Mouse (Mus musculus) forebrain, postnatal 0 days (tissue): ENCODE data around the gene Spcs2. TPM values are rescaled to one million over a fixed set of nuclear protein-coding genes. Genes with fewer than 3 reads are reported as not detected.

ENCODE experiments used
- ATAC-seq: fragments of 200-750 bp; cut with Nextera tagmentation; 2 replicates; pipeline ENCODE4 v1.8.0; 2017; ENCODE audit warnings: mild to moderate bottlenecking, moderate library complexity
- DNase-seq: peaks from one replicate; pipeline ENCODE4 v3.0.0-alpha.2; 2015
- H3K27ac ChIP-seq: fragments of 300-500 bp; sonication (generic); 2 replicates; pipeline ENCODE4 v1.5.1; 2014; ENCODE audit warnings: low read depth, mild to moderate bottlenecking, antibody characterized with exemption, low read length, moderate library complexity, mixed read lengths
- H3K27me3 ChIP-seq: fragments of 300-500 bp; sonication (generic); 2 replicates; pipeline ENCODE4 v1.6.1; 2014; ENCODE audit warnings: mild to moderate bottlenecking, low read length, mixed read lengths; ENCODE audit not compliant: insufficient read depth
- H3K36me3 ChIP-seq: fragments of 300-500 bp; sonication (generic); 2 replicates; pipeline ENCODE4 v1.6.1; 2014; ENCODE audit warnings: mild to moderate bottlenecking, moderate library complexity; ENCODE audit not compliant: insufficient read depth
- H3K4me1 ChIP-seq: fragments of 300-500 bp; sonication (generic); 2 replicates; pipeline ENCODE4 v1.6.1; 2014; ENCODE audit warnings: antibody characterized with exemption; ENCODE audit not compliant: insufficient read depth
- H3K4me2 ChIP-seq: fragments of 300-500 bp; sonication (generic); 2 replicates; pipeline ENCODE4 v1.6.1; 2014; ENCODE audit warnings: low read depth, mild to moderate bottlenecking, moderate library complexity
- H3K4me3 ChIP-seq: fragments of 300-500 bp; sonication (generic); 2 replicates; pipeline ENCODE4 v1.5.1; 2014; ENCODE audit warnings: low read depth, low read length, mixed read lengths
- H3K9ac ChIP-seq: fragments of 300-500 bp; sonication (generic); 2 replicates; pipeline ENCODE4 v1.6.1; 2014; ENCODE audit warnings: mild to moderate bottlenecking
- H3K9me3 ChIP-seq: fragments of 300-500 bp; sonication (generic); 2 replicates; pipeline ENCODE4 v1.6.1; 2016; ENCODE audit warnings: low read length
- CTCF ChIP-seq: sonication (generic); IDR thresholded peaks from 2 replicates; pipeline ENCODE4 v1.5.1; 2016; ENCODE audit warnings: antibody characterized with exemption, control low read depth, low read depth
- WGBS: fragments of 180-500 bp; shearing (Covaris S2); extraction: QIAGEN DNeasy Blood & Tissue Kit; methylation state at CpG from one replicate; pipeline ENCODE4 v1.1.7; 2014; 5-methylcytosine and 5-hydroxymethylcytosine counted together
- polyA plus RNA-seq: library from polyadenylated mRNA; unstranded; fragments of >200 nt; fragmentation: Nextera tagmentation; extraction: Ambion mirVana; gene quantifications from 2 replicates; pipeline ENCODE4 v1.2.1, GENCODE M21; 2015
- total RNA-seq: library from RNA; depleted of rRNA; stranded (reverse); fragments of >200 nt; gene quantifications from 2 replicates; pipeline ENCODE4 v1.2.3, GENCODE M21; 2014

Gene Spcs2
- total and polyA plus RNA-seq, 2 experiments from 2014 or later, result 123 to 257 TPM

DNA sequence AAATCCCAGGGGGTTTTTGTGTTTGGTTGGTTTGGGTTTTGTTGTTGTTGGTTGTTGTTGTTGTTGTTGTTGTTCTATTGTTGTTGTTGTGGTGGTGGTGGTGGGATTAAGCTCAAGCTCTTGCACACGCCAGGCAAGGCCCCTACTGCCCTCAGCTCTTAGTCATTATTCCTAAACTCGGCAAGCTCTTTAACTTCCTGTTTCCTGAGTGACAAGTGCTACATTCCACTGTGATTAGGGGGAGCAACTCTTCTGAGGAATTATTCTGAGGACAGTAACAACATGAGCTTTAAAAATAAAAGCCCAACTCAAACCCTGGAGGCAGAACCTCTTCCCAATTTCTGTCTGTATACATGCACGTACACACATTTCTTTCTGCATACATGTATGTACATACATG, 2.0 kb upstream of the Spcs2 start:
- WGBS, result 41% methylated on average over 3 of the region's 3 CpGs
- Histone ChIP-seq H3K4me3 (no peak overlapping the region), H3K27me3 (no peaks in the 10 kb centered on the region), H3K4me1 (no peaks in the 10 kb centered on the region), H3K36me3 (no peaks in the 10 kb centered on the region), H3K4me2 (no peak overlapping the region), H3K9ac (no peak overlapping the region), H3K27ac (no peak overlapping the region), H3K9me3 (no peaks in the 10 kb centered on the region)
- TF ChIP-seq CTCF, result no peak
- ATAC-seq, result no peak
- DNase-seq, result no peak

- Histone ChIP-seq H3K4me1 (no peaks in the 10 kb centered on the region), H3K36me3 (no peaks in the 10 kb centered on the region), H3K4me3 (no peak overlapping the region), H3K27ac (no peak overlapping the region), H3K4me2 (no peak overlapping the region), H3K27me3 (no peaks in the 10 kb centered on the region), H3K9me3 (no peaks in the 10 kb centered on the region), H3K9ac (no peak overlapping the region)
- peak; percentile 43; the same call in 1 of the 2 replicates for ATAC-seq
- WGBS, result 36% methylated on average over 11 of the region's 11 CpGs
- no peak for TF ChIP-seq CTCF
- peak; percentile 15 for DNase-seq
Measured at GRCm38 (mm10) chr7:99864241-99865028, 1.2 kb upstream of the Spcs2 start.

DNA sequence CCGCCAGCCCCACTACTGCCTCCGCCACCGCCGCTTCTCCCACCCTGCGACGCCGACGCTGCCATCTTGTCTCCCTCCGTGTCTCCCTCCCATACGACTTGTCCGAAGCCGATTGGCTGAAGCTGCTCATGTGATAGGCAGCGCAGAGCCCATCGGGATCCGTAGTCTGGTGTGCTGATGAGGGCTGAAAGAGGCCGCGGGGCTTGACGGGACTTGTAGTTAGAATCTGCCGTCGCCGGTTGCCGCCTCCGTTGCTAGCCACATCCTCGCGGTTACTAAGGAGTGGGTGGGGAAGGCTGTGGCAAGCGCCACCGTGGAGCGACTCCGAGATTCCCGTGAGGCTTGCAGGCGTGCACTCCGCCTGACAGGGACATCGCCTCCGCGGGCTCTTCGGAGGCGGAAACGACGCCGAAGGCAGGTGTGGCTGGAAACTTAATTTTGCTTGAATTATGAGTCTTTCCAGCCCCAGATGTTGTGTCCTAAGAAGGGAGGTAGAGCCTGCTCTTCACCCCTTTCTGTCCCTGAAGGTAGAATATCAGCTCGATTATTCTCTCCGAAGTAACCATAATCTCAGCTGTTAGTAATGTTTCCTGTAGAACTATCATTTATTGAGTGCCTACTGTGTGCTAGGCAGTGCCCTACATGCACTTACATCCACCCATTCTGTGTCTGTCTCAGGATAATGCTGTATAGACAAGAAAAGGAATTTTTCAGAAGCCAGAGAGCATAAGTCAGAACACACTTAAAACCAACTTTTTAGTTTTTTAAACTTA, 4.3 kb downstream of the Spcs2 start, which contains the start of gene Xrra1:
Gene Xrra1, plus strand, starts transcription at position 304 of the 773 bp plus-strand sequence.
- peaks cover 12% of the 10 kb centered on the region for H3K36me3 ChIP-seq

GRCm38 (mm10) chr7:99858175-99858812, 5.0 kb downstream of the Spcs2 start:
- Histone ChIP-seq H3K4me3 (peak overlapping the region; percentile 74), H3K4me1 (peaks cover 8% of the 10 kb centered on the region), H3K9me3 (no peaks in the 10 kb centered on the region), H3K27ac (peak overlapping the region; percentile 87), H3K36me3 (peaks cover 14% of the 10 kb centered on the region), H3K9ac (peak overlapping the region; percentile 83), H3K4me2 (peak overlapping the region; percentile 74), H3K27me3 (no peaks in the 10 kb centered on the region)
- DNase-seq (no peak), ATAC-seq (peak; percentile 51)
- TF ChIP-seq CTCF, result no peak
- WGBS, result under 1% methylated on average over 19 of the region's 19 CpGs

More for the DNA sequence above, 4.3 kb downstream of the Spcs2 start, which contains the start of gene Xrra1:
- no peaks in the 10 kb centered on the region for H3K27me3 ChIP-seq
- TF ChIP-seq CTCF, result no peak
- H3K9ac ChIP-seq, result peak within 1 kb of the TSS; percentile 83
- peak within 1 kb of the TSS; percentile 74 for H3K4me2 ChIP-seq
- ATAC-seq, result peak; percentile 100
- peak within 1 kb of the TSS; percentile 87 for H3K27ac ChIP-seq
- under 1% methylated on average over 42 of the region's 42 CpGs for WGBS
- peaks cover 8% of the 10 kb centered on the region for H3K4me1 ChIP-seq
- H3K9me3 ChIP-seq, result no peaks in the 10 kb centered on the region
- DNase-seq, result peak; percentile 99
- H3K4me3 ChIP-seq, result peak within 1 kb of the TSS; percentile 74

GRCm38 (mm10) chr7:99856266-99856861, 6.9 kb downstream of the Spcs2 start:
- DNase-seq (no peak), ATAC-seq (no peak)
- no peak overlapping the region for H3K4me2 ChIP-seq
- H3K4me3 ChIP-seq, result no peak overlapping the region
- no peak overlapping the region for H3K27ac ChIP-seq
- 91% methylated on average over 14 of the region's 14 CpGs for WGBS
- H3K36me3 ChIP-seq, result peaks cover 14% of the 10 kb centered on the region
- no peaks in the 10 kb centered on the region for H3K9me3 ChIP-seq
- H3K9ac ChIP-seq, result no peak overlapping the region
- no peaks in the 10 kb centered on the region for H3K27me3 ChIP-seq
- H3K4me1 ChIP-seq, result peaks cover 8% of the 10 kb centered on the region
- TF ChIP-seq CTCF, result no peak

- peaks cover 14% of the 10 kb centered on the region for H3K36me3 ChIP-seq
- H3K4me3 ChIP-seq, result no peak overlapping the region
- H3K4me2 ChIP-seq, result no peak overlapping the region
- TF ChIP-seq CTCF, result peak; percentile 44
- DNase-seq (no peak), ATAC-seq (no peak)
- peaks cover 8% of the 10 kb centered on the region for H3K4me1 ChIP-seq
- WGBS, result 92% methylated on average over 4 of the region's 4 CpGs
- no peaks in the 10 kb centered on the region for H3K9me3 ChIP-seq
- no peak overlapping the region for H3K27ac ChIP-seq
- H3K9ac ChIP-seq, result no peak overlapping the region
- no peaks in the 10 kb centered on the region for H3K27me3 ChIP-seq
Measured at GRCm38 (mm10) chr7:99854311-99854710, 9.0 kb downstream of the Spcs2 start.
